Mouse (Mus musculus) spleen, adult 2 months (tissue): ENCODE results near the gene Gm44790. TPM values are rescaled to one million over a fixed set of nuclear protein-coding genes. Genes with fewer than 3 reads are reported as not detected.
A peak's percentile ranks its signal among the peaks of the same experiment; 100 is the strongest.

Experiments
- DNase-seq, 2 experiments: peaks; one replicate each; pipeline versions ENCODE4 v3.0.0 to v3.0.0-alpha.2; 2012 to 2021; ENCODE audit warnings: low spot score in 2 of 2, low read depth in 1 of 2
- H3K27ac ChIP-seq: fragments of 200-500 bp; 2 replicates; pipeline ENCODE4 v1.5.1; 2012; ENCODE audit warnings: low read length, inconsistent platforms; ENCODE audit not compliant: insufficient read depth
- H3K27me3 ChIP-seq: fragments of 200-500 bp; 2 replicates; pipeline ENCODE4 v1.6.1; 2012; ENCODE audit warnings: mild to moderate bottlenecking, moderate library complexity, low read length, inconsistent platforms; ENCODE audit not compliant: control insufficient read depth, insufficient read depth
- H3K36me3 ChIP-seq: fragments of 200-500 bp; 2 replicates; pipeline ENCODE4 v1.6.1; 2012; ENCODE audit warnings: mild to moderate bottlenecking, low read length, inconsistent platforms; ENCODE audit not compliant: control insufficient read depth, insufficient read depth
- H3K4me1 ChIP-seq: fragments of 200-500 bp; 2 replicates; pipeline ENCODE4 v1.6.1; 2011; ENCODE audit warnings: inconsistent platforms; ENCODE audit not compliant: control insufficient read depth, insufficient read depth, insufficient read length
- H3K4me3 ChIP-seq: fragments of 200-500 bp; 2 replicates; pipeline ENCODE4 v1.5.1; 2011; ENCODE audit warnings: mild to moderate bottlenecking, inconsistent platforms; ENCODE audit not compliant: insufficient read depth, insufficient read length; ENCODE audit errors: extremely low read depth
- CTCF ChIP-seq: fragments of 200-500 bp; IDR thresholded peaks from 2 replicates; pipeline ENCODE4 v1.5.1; 2011; ENCODE audit warnings: mild to moderate bottlenecking, inconsistent platforms; ENCODE audit not compliant: insufficient read depth, insufficient read length, insufficient replicate concordance; ENCODE audit errors: extremely low read depth
- POLR2A ChIP-seq: fragments of 200-500 bp; IDR thresholded peaks from 2 replicates; pipeline ENCODE4 v1.6.1; 2011; ENCODE audit warnings: low read depth, low read length, inconsistent platforms
- WGBS: fragments of 180-500 bp; shearing (Covaris S2); methylation state at CpG from one replicate; pipeline ENCODE4 v1.1.7; 2018; 5-methylcytosine and 5-hydroxymethylcytosine counted together
- polyA plus RNA-seq: library from polyadenylated mRNA; depleted of rRNA; stranded (reverse); fragments of >200 nt; gene quantifications from 2 replicates; pipeline ENCODE4 v1.2.3, GENCODE M21; 2012

Gene Gm44790
- polyA plus RNA-seq, 1 experiment: 8.5 TPM

GRCm38 (mm10) chr6:86388461-86388860 is 38.0 kb upstream of the Gm44790 start:
- TF ChIP-seq POLR2A (no peak), CTCF (no peak)
- Histone ChIP-seq H3K4me1 (no peaks in the 10 kb centered on the region), H3K4me3 (no peak overlapping the region), H3K36me3 (peaks cover 11% of the 10 kb centered on the region), H3K27me3 (no peaks in the 10 kb centered on the region), H3K27ac (no peak overlapping the region)
- 87% methylated on average over 18 of the region's 18 CpGs for WGBS
- DNase-seq: no peak

DNA sequence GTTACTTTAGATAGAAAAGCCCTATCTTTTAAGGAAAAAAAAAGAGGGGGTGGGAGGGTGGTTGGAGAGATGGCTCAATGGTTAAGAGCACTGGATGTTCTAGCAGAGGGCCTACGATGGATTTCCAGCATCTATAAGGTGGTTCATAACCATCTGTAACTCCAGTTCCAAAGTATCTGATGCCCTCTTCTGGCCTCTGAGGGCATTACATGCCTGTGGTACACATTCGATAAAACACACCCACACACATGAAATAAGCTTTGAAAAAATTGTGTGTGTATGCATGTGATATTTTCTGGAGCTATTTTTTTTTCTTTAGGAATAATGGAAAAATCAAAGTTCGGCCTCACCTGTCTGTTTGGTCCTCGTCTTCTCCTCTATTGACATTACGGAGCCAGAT is 35.1 kb upstream of the Gm44790 start:
- Histone ChIP-seq H3K27ac (no peak overlapping the region), H3K4me3 (no peak overlapping the region), H3K36me3 (peaks cover 11% of the 10 kb centered on the region), H3K4me1 (no peaks in the 10 kb centered on the region; the same call in 1 of the 2 replicates), H3K27me3 (no peaks in the 10 kb centered on the region)
- DNase-seq: no peak
- 91% methylated on average over 5 of the region's 5 CpGs for WGBS
- no peak for TF ChIP-seq CTCF
- TF ChIP-seq POLR2A: no peak

GRCm38 (mm10) chr6:86393187-86393586 is 33.3 kb upstream of the Gm44790 start:
- no peak overlapping the region for H3K4me3 ChIP-seq
- no peak for DNase-seq
- peaks cover 9% of the 10 kb centered on the region for H3K36me3 ChIP-seq
- H3K27me3 ChIP-seq: no peaks in the 10 kb centered on the region
- H3K27ac ChIP-seq: no peak overlapping the region
- peaks cover 5% of the 10 kb centered on the region for H3K4me1 ChIP-seq
- TF ChIP-seq CTCF (no peak), POLR2A (no peak)
- 92% methylated on average over 1 of the region's 1 CpGs for WGBS

DNA sequence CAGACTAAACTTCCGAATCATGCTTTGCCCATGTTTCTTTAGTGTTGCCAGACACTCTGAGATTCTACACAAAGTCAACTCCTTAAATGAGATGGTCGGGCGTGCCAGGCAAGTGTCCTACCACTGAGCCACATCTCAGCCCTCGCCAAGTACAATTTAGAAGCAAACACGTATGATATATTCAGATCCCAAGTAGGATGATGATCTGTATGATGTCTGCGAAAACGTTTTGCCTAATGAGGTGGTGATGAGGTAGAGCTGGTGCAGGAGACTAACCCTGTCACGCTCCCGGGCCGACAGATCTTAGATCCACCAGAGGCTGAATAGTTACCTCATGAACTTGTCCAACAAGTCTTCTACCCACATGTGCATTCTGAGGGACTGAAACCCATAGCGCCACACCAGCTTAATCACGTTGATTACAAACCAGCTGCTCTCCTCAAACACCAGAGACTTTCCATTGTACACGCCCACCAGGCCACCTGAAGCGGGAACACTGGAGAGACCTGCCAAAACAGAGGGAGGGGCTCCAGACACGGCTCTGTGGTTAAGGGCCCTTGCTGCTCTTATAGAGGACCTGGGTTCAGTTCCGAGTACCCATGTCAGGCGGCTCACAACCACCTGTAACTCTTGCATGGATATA is 32.3 kb upstream of the Gm44790 start:
- DNase-seq: no peak
- H3K4me3 ChIP-seq: no peak overlapping the region
- H3K36me3 ChIP-seq: peaks cover 4% of the 10 kb centered on the region
- no peak overlapping the region for H3K27ac ChIP-seq
- H3K27me3 ChIP-seq: no peaks in the 10 kb centered on the region
- 93% methylated on average over 17 of the region's 17 CpGs for WGBS
- TF ChIP-seq POLR2A (no peak), CTCF (no peak)
- peaks cover 5% of the 10 kb centered on the region for H3K4me1 ChIP-seq

- Histone ChIP-seq H3K4me1 (peaks cover 5% of the 10 kb centered on the region), H3K36me3 (peaks cover 4% of the 10 kb centered on the region), H3K4me3 (no peak overlapping the region), H3K27me3 (no peaks in the 10 kb centered on the region), H3K27ac (no peak overlapping the region)
- TF ChIP-seq POLR2A (no peak), CTCF (no peak)
- 95% methylated on average over 9 of the region's 9 CpGs for WGBS
- no peak for DNase-seq
Observed at GRCm38 (mm10) chr6:86395021-86395420, 31.4 kb upstream of the Gm44790 start.

- no peak for TF ChIP-seq CTCF
- TF ChIP-seq POLR2A: no peak
- H3K27ac ChIP-seq: no peak overlapping the region
- peak overlapping the region; percentile 93; the same call in 1 of the 2 replicates for H3K4me3 ChIP-seq
- no peak for DNase-seq
- peaks cover 4% of the 10 kb centered on the region for H3K36me3 ChIP-seq
- H3K27me3 ChIP-seq: no peaks in the 10 kb centered on the region
- WGBS: 19% methylated on average over 10 of the region's 10 CpGs
- peaks cover 5% of the 10 kb centered on the region for H3K4me1 ChIP-seq
Observed at GRCm38 (mm10) chr6:86395969-86396368, 30.5 kb upstream of the Gm44790 start.

- peak; percentile 50 to 83 for DNase-seq
- H3K36me3 ChIP-seq: peaks cover 2% of the 10 kb centered on the region; the same call in 1 of the 2 replicates
- H3K4me1 ChIP-seq: peaks cover 5% of the 10 kb centered on the region
- peak within 1 kb of the TSS; percentile 93 for H3K4me3 ChIP-seq
- peak within 1 kb of the TSS; percentile 66 for H3K27ac ChIP-seq
- no peak for TF ChIP-seq CTCF
- TF ChIP-seq POLR2A: peak; percentile 69
- under 1% methylated on average over 51 of the region's 51 CpGs for WGBS
- no peaks in the 10 kb centered on the region for H3K27me3 ChIP-seq
Observed at GRCm38 (mm10) chr6:86396581-86397256, 29.7 kb upstream of the Gm44790 start, which contains the start of gene Pcyox1. Gene Pcyox1 (minus strand): TSS chr6:86397154.
